Mouse (Mus musculus) testis, adult 2 months (tissue): ENCODE data around the gene Mfsd9.

Source experiments
- CTCF ChIP-seq: fragments of 200-500 bp; IDR thresholded peaks from 2 replicates; pipeline ENCODE4 v1.5.1; 2012; ENCODE audit warnings: low read depth, mild to moderate bottlenecking, inconsistent platforms, low read length, moderate library complexity; ENCODE audit not compliant: control insufficient read depth, insufficient read depth, insufficient replicate concordance
- POLR2A ChIP-seq: fragments of 200-500 bp; IDR thresholded peaks from 2 replicates; pipeline ENCODE4 v1.6.1; 2012; ENCODE audit warnings: low read depth, mild to moderate bottlenecking, inconsistent platforms, low read length, moderate library complexity; ENCODE audit not compliant: control insufficient read depth

DNA sequence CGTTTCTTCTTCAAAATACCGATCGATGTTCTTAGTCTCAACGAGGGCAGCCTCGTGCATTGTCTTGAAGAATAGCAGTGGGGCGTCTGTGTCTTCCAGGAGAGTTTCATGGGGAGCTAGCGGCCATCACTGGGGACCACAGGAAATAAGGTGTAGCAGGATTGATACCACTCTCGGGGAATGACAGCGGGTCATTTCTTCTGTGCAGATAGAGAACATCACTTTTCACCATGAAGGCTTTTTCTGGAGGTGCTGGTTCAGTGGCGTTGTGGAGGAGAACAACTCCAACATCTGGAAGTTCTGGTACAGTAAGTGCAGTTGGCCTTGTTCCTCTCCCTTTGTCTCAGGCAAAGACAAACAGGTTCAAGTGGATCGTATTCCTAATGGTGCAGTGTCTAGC, 15.4 kb upstream of the Mfsd9 start:
- TF ChIP-seq CTCF (no peak), POLR2A (no peak)
